Mouse (Mus musculus): Measurements from ENCODE around the gene Mpzl2. TPM values are rescaled to one million over a fixed set of nuclear protein-coding genes. Genes with fewer than 3 reads are reported as not detected.

Mpzl2 gene
- polyA plus RNA-seq, 1 experiment from 2014 or later = 2.5 TPM

DNA sequence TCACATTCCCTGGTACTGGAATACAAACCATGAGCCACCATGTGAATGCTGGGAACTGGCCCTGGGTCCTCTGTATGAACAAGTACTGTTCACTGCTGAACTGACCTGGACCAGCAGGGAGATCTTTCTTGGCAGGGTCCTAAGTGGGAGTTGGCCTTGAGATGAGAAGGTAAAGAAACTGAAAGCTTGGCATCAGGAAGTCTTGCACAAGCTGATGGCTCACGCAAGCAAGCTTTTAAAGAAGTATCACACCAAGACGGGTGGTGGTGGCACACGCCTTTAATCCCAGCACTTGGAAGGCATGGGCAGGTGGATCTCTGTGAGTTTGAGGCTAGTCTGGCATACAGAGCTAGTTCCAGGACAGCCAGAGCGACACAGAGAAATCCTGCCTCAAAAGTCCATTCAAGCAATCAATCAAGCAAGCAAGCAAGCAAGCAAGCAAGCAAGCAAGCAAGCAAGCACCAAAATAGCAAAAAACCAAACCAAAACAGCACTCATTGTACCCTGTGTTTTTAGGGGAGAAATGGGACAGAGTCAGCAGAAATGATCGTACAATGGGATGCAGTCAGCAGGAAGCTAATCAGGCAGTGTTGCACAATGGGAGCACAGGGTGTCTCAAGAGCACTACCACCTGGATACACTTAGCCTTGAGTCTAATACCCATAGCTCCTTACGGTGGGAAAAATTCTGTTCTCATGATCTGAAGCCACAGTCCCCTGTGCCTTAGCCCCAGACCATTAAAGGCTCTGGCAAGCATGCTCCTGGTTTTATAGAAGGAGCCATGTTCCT, 55.7 kb downstream of the Mpzl2 start:
- H3K9me3 ChIP-seq = no peaks in the 10 kb centered on the region
- H3K4me1 ChIP-seq = no peaks in the 10 kb centered on the region
- H3K4me3 ChIP-seq = no peak overlapping the region
- ATAC-seq (replicated peaks) = no peak
- no peaks in the 10 kb centered on the region for H3K27me3 ChIP-seq (replicated peaks)
- no peak overlapping the region for H3K9ac ChIP-seq
- WGBS = 81% methylated on average over 6 of the region's 6 CpGs
- H3K36me3 ChIP-seq (replicated peaks) = no peaks in the 10 kb centered on the region
- H3K4me2 ChIP-seq = no peak overlapping the region
- no peak overlapping the region for H3K27ac ChIP-seq

DNA sequence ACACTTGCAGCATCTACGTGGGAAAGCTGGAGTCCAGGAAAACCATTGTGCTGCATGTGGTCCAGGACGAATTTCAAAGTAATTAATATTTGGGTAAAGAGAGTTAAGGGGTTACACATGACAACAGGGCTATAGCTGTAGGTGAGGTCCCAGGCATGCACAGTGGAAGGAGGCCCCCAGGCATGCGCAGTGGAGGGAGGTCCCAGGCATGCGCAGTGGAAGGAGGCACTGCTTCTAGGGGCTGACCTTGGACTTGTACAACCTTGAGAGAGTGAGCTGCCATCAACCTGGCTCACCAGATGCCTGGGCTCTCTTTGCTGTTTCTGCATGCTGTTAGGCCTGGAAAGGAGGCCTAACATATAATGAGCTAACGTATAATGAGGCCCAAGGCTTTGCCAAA, 58.3 kb downstream of the Mpzl2 start:
- no peaks in the 10 kb centered on the region for H3K9me3 ChIP-seq
- 85% methylated on average over 5 of the region's 5 CpGs for WGBS
- no peak for ATAC-seq (replicated peaks)

DNA sequence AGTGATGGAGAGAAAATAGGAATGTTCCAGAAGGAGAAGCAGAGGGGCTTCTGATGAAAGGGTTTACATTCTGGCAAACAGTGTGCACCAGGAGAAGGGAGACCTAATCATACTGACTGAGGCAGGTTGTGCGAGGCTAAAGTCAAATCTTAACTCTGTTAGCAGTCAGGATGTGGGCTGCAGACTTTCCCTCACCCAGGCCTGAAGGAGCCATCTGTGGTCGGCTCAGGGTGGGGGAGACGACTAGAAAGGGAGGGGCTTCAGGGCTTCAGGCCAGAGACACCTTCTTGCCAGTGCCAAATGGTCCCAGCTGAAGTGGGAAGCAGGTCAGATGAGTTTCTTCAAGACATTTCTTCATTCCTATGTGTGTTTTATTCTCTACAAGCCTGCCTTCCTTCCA, 58.8 kb downstream of the Mpzl2 start:
- WGBS = 62% methylated on average over 3 of the region's 3 CpGs
- no peak overlapping the region for H3K4me2 ChIP-seq
- no peaks in the 10 kb centered on the region for H3K9me3 ChIP-seq
- no peak overlapping the region for H3K27ac ChIP-seq
- no peak overlapping the region for H3K4me3 ChIP-seq
- no peak overlapping the region for H3K9ac ChIP-seq
- H3K27me3 ChIP-seq (replicated peaks) = no peaks in the 10 kb centered on the region
- no peaks in the 10 kb centered on the region for H3K36me3 ChIP-seq (replicated peaks)
- H3K4me1 ChIP-seq = no peaks in the 10 kb centered on the region
- no peak for ATAC-seq (replicated peaks)

More for the DNA sequence above, 58.3 kb downstream of the Mpzl2 start:
- H3K36me3 ChIP-seq (replicated peaks) = no peaks in the 10 kb centered on the region
- H3K4me3 ChIP-seq = no peak overlapping the region
- H3K9ac ChIP-seq = no peak overlapping the region
- no peaks in the 10 kb centered on the region for H3K27me3 ChIP-seq (replicated peaks)
- no peak overlapping the region for H3K4me2 ChIP-seq
- no peak overlapping the region for H3K27ac ChIP-seq
- H3K4me1 ChIP-seq = no peaks in the 10 kb centered on the region

DNA sequence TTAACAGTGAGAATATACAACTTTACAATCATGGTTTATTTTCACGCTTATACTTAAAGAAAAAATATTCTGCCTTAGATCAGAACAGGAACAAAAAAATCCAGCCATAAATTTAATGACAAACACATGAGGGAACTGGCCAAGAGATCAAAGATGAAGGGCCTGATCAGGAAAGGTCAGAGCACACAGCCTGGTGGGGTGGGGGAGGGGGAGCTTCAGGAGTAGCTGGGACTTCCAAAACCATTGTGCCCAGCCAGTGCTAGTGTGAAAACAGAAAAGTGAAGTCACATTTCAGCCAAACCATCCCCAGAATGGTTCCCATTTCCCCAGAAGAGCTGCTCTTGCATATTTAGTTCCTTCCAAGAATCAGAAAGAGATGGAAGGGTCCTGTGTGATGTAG, 62.9 kb downstream of the Mpzl2 start:
- Histone ChIP-seq H3K27me3 (replicated peaks) (no peaks in the 10 kb centered on the region), H3K9me3 (no peaks in the 10 kb centered on the region), H3K4me1 (no peaks in the 10 kb centered on the region), H3K36me3 (replicated peaks) (no peaks in the 10 kb centered on the region), H3K4me3 (no peak overlapping the region), H3K27ac (no peak overlapping the region), H3K9ac (no peak overlapping the region), H3K4me2 (no peak overlapping the region)
- ATAC-seq (replicated peaks) = no peak
- WGBS = 94% methylated on average over 1 of the region's 1 CpGs

DNA sequence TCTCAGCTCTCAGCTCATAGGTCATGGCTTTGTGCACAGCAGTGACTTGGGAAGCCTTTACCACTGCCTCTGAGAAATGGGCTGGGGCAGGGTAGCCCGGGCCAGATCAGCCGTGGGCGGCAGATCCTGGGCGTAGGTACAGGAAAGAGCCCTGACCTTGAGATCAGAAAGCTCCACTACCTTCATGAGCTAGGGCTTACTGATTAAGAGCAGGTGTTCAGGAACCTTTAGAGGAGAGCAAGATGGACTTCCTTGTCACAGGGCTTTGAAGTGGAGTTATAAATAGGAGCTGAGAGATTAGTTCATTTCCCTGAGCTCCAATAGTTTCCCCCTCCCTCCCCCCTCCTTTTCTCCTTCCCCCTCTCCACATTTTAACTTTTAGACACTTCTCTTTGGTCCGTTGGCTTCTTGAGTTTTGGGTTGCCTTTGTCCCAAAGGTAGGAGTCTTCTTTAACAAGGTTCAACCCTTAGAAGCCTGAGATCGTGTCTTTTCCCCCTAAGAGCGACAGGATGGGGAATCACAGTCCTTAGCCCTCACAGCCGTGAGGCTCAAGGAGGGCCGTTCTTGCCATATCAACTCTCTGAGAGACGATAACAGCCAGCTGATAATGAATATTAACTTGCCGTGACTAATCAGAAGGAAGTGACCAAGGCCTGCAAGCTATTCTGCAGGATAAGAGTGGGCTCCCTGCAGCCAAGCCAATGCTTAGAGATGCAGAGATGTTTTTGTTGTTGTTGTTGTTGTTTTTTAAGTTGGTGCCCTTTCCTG, 63.8 kb downstream of the Mpzl2 start:
- Histone ChIP-seq H3K9ac (no peak overlapping the region), H3K4me3 (no peak overlapping the region), H3K27ac (no peak overlapping the region), H3K9me3 (no peaks in the 10 kb centered on the region), H3K27me3 (replicated peaks) (no peaks in the 10 kb centered on the region), H3K4me2 (no peak overlapping the region), H3K4me1 (no peaks in the 10 kb centered on the region), H3K36me3 (replicated peaks) (no peaks in the 10 kb centered on the region)
- ATAC-seq (replicated peaks) = no peak
- WGBS = 73% methylated on average over 11 of the region's 11 CpGs

Other genes with a start within 250 kb of the Mpzl2 start
- gene Tmem25, start 240.5 kb upstream of the Mpzl2 start, polyA plus RNA-seq (2015; fragmentation: Nextera tagmentation; extraction: Ambion mirVana) = 16.1 and 18.3 TPM in 2 replicates
- 0.41 TPM in 1 of 2 replicates, not detected in the other for gene Ttc36, start 236.7 kb upstream of the Mpzl2 start, polyA plus RNA-seq (2015; fragmentation: Nextera tagmentation; extraction: Ambion mirVana)
- 23.5 and 25.6 TPM in 2 replicates for gene Kmt2a, start 158.5 kb upstream of the Mpzl2 start, polyA plus RNA-seq (2015; fragmentation: Nextera tagmentation; extraction: Ambion mirVana)
- gene Atp5l, start 119.1 kb upstream of the Mpzl2 start, polyA plus RNA-seq (2015; fragmentation: Nextera tagmentation; extraction: Ambion mirVana) = 670 and 687 TPM in 2 replicates
- 35.7 and 40.5 TPM in 2 replicates for gene Ube4a, start 74.2 kb upstream of the Mpzl2 start, polyA plus RNA-seq (2015; fragmentation: Nextera tagmentation; extraction: Ambion mirVana)
- not detected in 2 replicates for gene Cd3g, start 59.4 kb upstream of the Mpzl2 start, polyA plus RNA-seq (2015; fragmentation: Nextera tagmentation; extraction: Ambion mirVana)
- not detected in 2 replicates for gene Cd3d, start 58.0 kb upstream of the Mpzl2 start, polyA plus RNA-seq (2015; fragmentation: Nextera tagmentation; extraction: Ambion mirVana)
- 0.09 TPM in 1 of 2 replicates, not detected in the other for gene Cd3e, start 30.2 kb upstream of the Mpzl2 start, polyA plus RNA-seq (2015; fragmentation: Nextera tagmentation; extraction: Ambion mirVana)
- 1.2 TPM in 2 replicates for gene Mpzl3, start 15.4 kb downstream of the Mpzl2 start, polyA plus RNA-seq (2015; fragmentation: Nextera tagmentation; extraction: Ambion mirVana)
- gene Jaml, start 39.4 kb downstream of the Mpzl2 start, polyA plus RNA-seq (2015; fragmentation: Nextera tagmentation; extraction: Ambion mirVana) = 0.24 and 0.26 TPM in 2 replicates
- 10.0 and 11.2 TPM in 2 replicates for gene Scn2b, start 78.0 kb downstream of the Mpzl2 start, polyA plus RNA-seq (2015; fragmentation: Nextera tagmentation; extraction: Ambion mirVana)
- 0.30 and 0.42 TPM in 2 replicates for gene Scn4b, start 98.6 kb downstream of the Mpzl2 start, polyA plus RNA-seq (2015; fragmentation: Nextera tagmentation; extraction: Ambion mirVana)
- gene BC049352, start 142.2 kb downstream of the Mpzl2 start, polyA plus RNA-seq (2015; fragmentation: Nextera tagmentation; extraction: Ambion mirVana) = not detected in 2 replicates
- not detected in 2 replicates for gene Tmprss4, start 164.3 kb downstream of the Mpzl2 start, polyA plus RNA-seq (2015; fragmentation: Nextera tagmentation; extraction: Ambion mirVana)
- gene Il10ra, start 229.3 kb downstream of the Mpzl2 start, polyA plus RNA-seq (2015; fragmentation: Nextera tagmentation; extraction: Ambion mirVana) = 0.68 and 0.91 TPM in 2 replicates